Mouse (Mus musculus) lung, embryonic 14.5 days (tissue): ENCODE measurements around the gene Uqcrq. TPM values are rescaled to one million over a fixed set of nuclear protein-coding genes. Genes with fewer than 3 reads are reported as not detected.

Source experiments
- ATAC-seq: fragments of 200-750 bp; cut with Nextera tagmentation; 2 replicates; pipeline ENCODE4 v1.8.0; 2017; ENCODE audit warnings: mild to moderate bottlenecking, moderate TSS enrichment, moderate library complexity; ENCODE audit not compliant: insufficient read depth
- DNase-seq: peaks from one replicate; pipeline ENCODE4 v3.0.0-alpha.2; 2015
- H3K27ac ChIP-seq: fragments of 300-500 bp; sonication (generic); 2 replicates; pipeline ENCODE4 v1.5.1; 2014; ENCODE audit warnings: low read depth, mild to moderate bottlenecking, moderate library complexity
- H3K27me3 ChIP-seq: fragments of 300-500 bp; sonication (generic); 2 replicates; pipeline ENCODE4 v1.6.1; 2014; ENCODE audit warnings: low read length, control low read depth; ENCODE audit not compliant: insufficient read depth
- H3K36me3 ChIP-seq: fragments of 300-500 bp; sonication (generic); 2 replicates; pipeline ENCODE4 v1.6.1; 2014; ENCODE audit warnings: control low read depth; ENCODE audit not compliant: insufficient read depth
- H3K4me1 ChIP-seq: fragments of 300-500 bp; sonication (generic); 2 replicates; pipeline ENCODE4 v1.6.1; 2014; ENCODE audit warnings: antibody characterized with exemption, control low read depth; ENCODE audit not compliant: insufficient read depth
- H3K4me2 ChIP-seq: fragments of 300-500 bp; sonication (generic); 2 replicates; pipeline ENCODE4 v1.6.1; 2014; ENCODE audit warnings: mild to moderate bottlenecking
- H3K4me3 ChIP-seq: fragments of 300-500 bp; sonication (generic); 2 replicates; pipeline ENCODE4 v1.5.1; 2014; ENCODE audit warnings: low read depth, low read length
- H3K9ac ChIP-seq: fragments of 300-500 bp; sonication (generic); 2 replicates; pipeline ENCODE4 v1.6.1; 2014
- H3K9me3 ChIP-seq: fragments of 300-500 bp; sonication (generic); 2 replicates; pipeline ENCODE4 v1.6.1; 2016; ENCODE audit warnings: low read depth, low read length, control low read depth
- CTCF ChIP-seq: IDR thresholded peaks from 2 replicates; pipeline ENCODE4 v1.5.1; 2016; ENCODE audit warnings: antibody characterized with exemption, low read depth
- WGBS: fragments of 180-500 bp; shearing (Covaris S2); extraction: QIAGEN DNeasy Blood & Tissue Kit; methylation state at CpG from one replicate; pipeline ENCODE4 v1.1.7; 2014; 5-methylcytosine and 5-hydroxymethylcytosine counted together
- polyA plus RNA-seq: library from polyadenylated mRNA; unstranded; fragments of >200 nt; fragmentation: Nextera tagmentation; extraction: Ambion mirVana; gene quantifications from 2 replicates; pipeline ENCODE4 v1.2.1, GENCODE M21; 2014

Uqcrq gene
- polyA plus RNA-seq = 518 and 521 TPM in 2 replicates

DNA sequence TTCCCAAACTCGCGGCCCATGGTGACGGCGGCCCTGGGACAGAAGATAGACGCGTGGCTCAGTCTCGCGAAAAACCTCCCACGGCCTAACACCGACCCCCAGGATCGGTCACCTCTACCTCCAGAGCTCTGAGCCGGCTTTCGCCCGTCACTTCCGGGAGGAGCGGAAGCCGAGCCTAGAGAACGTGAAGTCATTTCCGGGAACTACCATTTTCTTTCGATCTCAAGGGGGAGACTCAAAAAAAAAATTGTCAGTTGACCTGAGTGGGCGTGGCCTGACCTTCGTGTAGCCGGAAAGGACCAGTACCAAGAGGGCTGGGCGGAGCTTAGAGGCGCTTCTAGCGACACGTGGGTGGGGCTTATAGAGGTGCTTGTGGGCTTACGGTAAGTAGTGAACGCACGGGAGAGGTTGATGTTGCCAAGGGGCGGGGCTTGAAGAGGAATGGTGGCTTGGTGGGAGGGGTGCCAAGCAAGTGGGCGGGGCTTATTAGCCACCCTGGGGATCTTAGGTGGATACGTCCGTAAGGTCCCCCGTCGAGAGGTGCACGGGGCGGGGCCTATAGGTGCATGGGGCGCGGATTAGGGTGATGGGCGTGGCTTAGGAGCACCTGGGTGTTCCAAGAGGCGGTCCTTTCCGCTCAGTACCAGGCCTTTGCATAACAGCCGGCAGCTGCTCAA, at the start of gene Uqcrq, which contains the start of gene Gdf9:
Gene Uqcrq, minus strand, starts transcription at position 162 of the 677 bp plus-strand sequence.
Gene Gdf9, plus strand, starts transcription at position 354 of the 677 bp plus-strand sequence.
- WGBS = 1% methylated on average over 44 of the region's 44 CpGs
- Histone ChIP-seq H3K4me3 (peak within 1 kb of the TSS; percentile 94), H3K4me2 (peak within 1 kb of the TSS; percentile 91), H3K36me3 (peaks cover 11% of the 10 kb centered on the region), H3K9me3 (no peaks in the 10 kb centered on the region), H3K4me1 (peaks cover 7% of the 10 kb centered on the region), H3K9ac (peak within 1 kb of the TSS; percentile 89), H3K27me3 (no peaks in the 10 kb centered on the region), H3K27ac (peak within 1 kb of the TSS; percentile 72)
- DNase-seq = peak; percentile 100
- no peak for TF ChIP-seq CTCF
- ATAC-seq = peak; percentile 92

DNA sequence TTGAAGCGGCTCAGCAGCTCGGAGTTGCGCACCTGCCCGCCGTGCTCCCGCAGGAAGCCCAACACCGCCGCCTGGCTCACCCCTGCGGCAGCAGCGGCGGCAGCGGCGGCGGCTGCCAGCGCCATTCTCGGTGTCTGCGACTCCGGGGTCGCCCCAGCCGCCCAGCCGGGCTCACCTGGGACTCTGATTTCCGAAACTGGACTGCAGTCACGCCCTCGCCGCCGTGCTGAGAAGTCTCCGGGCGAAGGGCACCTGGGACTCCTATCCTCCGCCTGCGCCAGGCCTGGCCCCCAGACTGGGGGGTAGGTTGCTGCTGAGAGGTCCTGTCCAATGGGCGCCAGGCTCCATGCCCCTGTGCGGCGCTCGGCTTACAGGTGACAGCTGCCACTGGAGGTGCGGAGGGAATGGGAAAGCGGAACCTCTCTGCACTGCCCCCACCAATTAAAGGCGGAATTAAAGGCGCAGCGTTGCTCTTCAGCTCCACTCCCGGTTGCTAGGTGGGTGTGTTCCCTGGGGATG, 49.2 kb upstream of the Uqcrq start, which contains the start of the genes Gm9945 and Sowaha:
Gene Gm9945, plus strand, starts transcription at position 384 of the 519 bp plus-strand sequence.
Gene Sowaha, minus strand, starts transcription at position 492 of the 519 bp plus-strand sequence.
- Histone ChIP-seq H3K9me3 (no peaks in the 10 kb centered on the region; the same call in 1 of the 2 replicates), H3K27ac (no peak within 1 kb of the TSS), H3K9ac (peak within 1 kb of the TSS; percentile 32; the same call in 1 of the 2 replicates), H3K4me2 (peak within 1 kb of the TSS; percentile 77), H3K36me3 (no peaks in the 10 kb centered on the region), H3K4me1 (no peaks in the 10 kb centered on the region), H3K27me3 (peaks cover 70% of the 10 kb centered on the region), H3K4me3 (peak within 1 kb of the TSS; percentile 40)
- no peak for TF ChIP-seq CTCF
- peak; percentile 58 for ATAC-seq
- DNase-seq = peak; percentile 37
- 3% methylated on average over 40 of the region's 40 CpGs for WGBS

DNA sequence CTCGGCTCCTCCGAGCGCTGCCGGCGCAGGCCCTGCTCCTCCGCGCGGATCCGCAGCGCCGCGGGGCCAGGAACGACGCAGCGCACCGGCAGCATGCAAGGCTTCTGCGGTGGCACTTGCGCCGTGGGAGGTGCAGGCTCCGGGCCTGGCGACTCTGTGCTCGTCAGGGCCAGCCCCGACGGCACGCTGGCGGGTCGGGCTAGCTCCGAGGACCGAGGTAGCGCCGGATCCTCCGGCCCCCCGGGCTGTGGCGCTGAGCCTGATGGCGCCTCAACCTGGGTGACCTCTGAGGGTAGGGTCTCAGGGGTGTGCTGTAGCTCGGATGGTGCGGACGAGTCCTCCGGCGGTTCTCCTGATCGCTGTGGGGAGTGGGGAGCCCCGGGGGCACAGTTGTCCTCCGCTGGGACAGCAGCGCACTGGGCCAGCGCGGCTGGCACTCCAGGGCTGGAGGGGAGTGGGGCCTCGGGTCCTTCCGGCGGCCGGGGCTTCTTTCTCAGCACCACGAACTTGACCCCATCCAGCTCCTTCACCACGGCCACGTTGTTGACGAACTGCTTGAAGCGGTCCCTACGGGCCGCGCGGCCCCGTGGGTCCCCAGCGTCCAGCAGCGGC, 48.6 kb upstream of the Uqcrq start:
- ATAC-seq = 0 out of 2 replicates have a peak, but pooled peaks have one; percentile 21

GRCm38 (mm10) chr11:53478383-53479170, 47.9 kb upstream of the Uqcrq start:
- ATAC-seq (peak; percentile 31; the same call in 1 of the 2 replicates), DNase-seq (peak; percentile 33)
- WGBS = 4% methylated on average over 76 of the region's 79 CpGs
- H3K4me3 ChIP-seq = peak overlapping the region; percentile 40
- peak overlapping the region; percentile 29; the same call in 1 of the 2 replicates for H3K9ac ChIP-seq
- peak overlapping the region; percentile 77 for H3K4me2 ChIP-seq
- no peaks in the 10 kb centered on the region for H3K36me3 ChIP-seq
- peaks cover 80% of the 10 kb centered on the region for H3K27me3 ChIP-seq
- H3K27ac ChIP-seq = no peak overlapping the region
- no peaks in the 10 kb centered on the region; the same call in 1 of the 2 replicates for H3K9me3 ChIP-seq
- no peak for TF ChIP-seq CTCF
- no peaks in the 10 kb centered on the region for H3K4me1 ChIP-seq

More for the DNA sequence above, 48.6 kb upstream of the Uqcrq start:
- Histone ChIP-seq H3K9ac (peak overlapping the region; percentile 32; the same call in 1 of the 2 replicates), H3K4me1 (no peaks in the 10 kb centered on the region), H3K27me3 (peaks cover 76% of the 10 kb centered on the region), H3K4me3 (peak overlapping the region; percentile 40), H3K4me2 (peak overlapping the region; percentile 77), H3K36me3 (no peaks in the 10 kb centered on the region), H3K9me3 (no peaks in the 10 kb centered on the region; the same call in 1 of the 2 replicates), H3K27ac (no peak overlapping the region)
- no peak for DNase-seq
- no peak for TF ChIP-seq CTCF
- WGBS = 1% methylated on average over 59 of the region's 62 CpGs

DNA sequence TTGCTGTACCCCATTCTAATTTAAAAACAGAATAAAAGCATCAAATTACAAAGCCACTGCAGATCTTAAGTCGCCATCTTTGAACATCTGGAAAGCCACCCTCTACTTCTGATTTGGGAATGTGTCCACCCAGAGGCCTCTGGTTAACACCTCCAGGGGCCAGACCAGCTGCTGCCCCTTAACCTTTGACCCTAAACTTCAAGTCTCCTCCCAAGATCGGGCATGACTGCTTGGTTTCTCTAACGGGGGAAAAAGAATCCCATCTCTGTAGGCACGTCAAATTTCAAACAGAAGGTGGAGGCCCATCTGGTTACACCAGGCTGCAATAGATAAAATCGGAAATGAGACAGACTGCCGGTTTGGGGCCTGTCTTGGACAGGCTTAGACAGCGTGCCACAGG, 47.2 kb upstream of the Uqcrq start:
- Histone ChIP-seq H3K4me3 (peak overlapping the region; percentile 40; the same call in 1 of the 2 replicates), H3K27me3 (peaks cover 80% of the 10 kb centered on the region), H3K4me1 (no peaks in the 10 kb centered on the region), H3K9me3 (no peaks in the 10 kb centered on the region; the same call in 1 of the 2 replicates), H3K36me3 (no peaks in the 10 kb centered on the region), H3K27ac (no peak overlapping the region), H3K4me2 (no peak overlapping the region), H3K9ac (no peak overlapping the region)
- TF ChIP-seq CTCF = no peak
- ATAC-seq (no peak), DNase-seq (no peak)
- 32% methylated on average over 7 of the region's 7 CpGs for WGBS

DNA sequence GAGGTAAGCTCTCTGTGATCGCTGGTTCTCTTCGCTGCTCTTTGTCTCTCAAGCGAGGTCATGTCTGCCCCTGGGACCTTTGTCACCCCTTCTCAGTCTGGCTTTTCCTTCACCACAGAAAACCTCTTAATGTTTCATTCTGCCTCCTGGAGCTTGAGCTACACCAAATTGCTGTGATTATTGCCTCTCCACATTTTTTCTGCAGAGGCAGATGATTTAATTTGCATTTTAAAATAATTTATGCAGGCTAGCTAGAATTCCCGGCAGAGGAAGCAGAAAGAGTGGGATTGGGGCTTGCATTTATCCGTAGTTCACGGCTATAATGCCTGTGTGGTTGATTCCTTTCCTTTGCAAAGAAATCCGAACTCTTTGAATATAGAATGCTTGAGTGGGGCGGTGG, 45.0 kb upstream of the Uqcrq start:
- Histone ChIP-seq H3K36me3 (no peaks in the 10 kb centered on the region), H3K27ac (no peak overlapping the region), H3K27me3 (peaks cover 75% of the 10 kb centered on the region), H3K4me3 (no peak overlapping the region), H3K4me1 (no peaks in the 10 kb centered on the region), H3K9me3 (no peaks in the 10 kb centered on the region; the same call in 1 of the 2 replicates), H3K4me2 (no peak overlapping the region), H3K9ac (no peak overlapping the region)
- DNase-seq (no peak), ATAC-seq (no peak)
- WGBS = 21% methylated on average over 8 of the region's 8 CpGs
- TF ChIP-seq CTCF = no peak
